Mouse (Mus musculus): ENCODE results near the gene Pola2. TPM values are rescaled to one million over a fixed set of nuclear protein-coding genes. Genes with fewer than 3 reads are reported as not detected.

Pola2 gene
- polyA plus RNA-seq, 1 experiment = 45.1 TPM

DNA sequence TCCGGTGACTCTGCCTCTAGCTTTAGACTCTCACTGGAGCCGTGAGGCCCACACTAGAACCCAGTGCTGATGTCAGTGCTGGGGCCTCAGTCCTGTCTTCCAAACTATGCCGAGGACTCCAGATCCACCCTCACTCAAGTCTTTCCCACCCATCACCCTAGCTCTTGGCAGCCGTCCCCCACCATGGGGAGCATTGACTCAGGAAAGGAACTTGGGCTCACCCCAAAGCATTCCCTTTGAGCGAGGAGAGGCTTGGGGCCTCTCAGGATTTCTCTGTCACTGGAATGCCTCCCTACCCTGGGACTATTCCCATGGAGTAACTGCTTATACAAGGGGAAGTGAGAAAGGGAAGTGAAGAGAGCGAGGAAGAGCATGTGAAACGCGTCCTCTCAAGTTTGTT lies 18.1 kb downstream of the Pola2 start:
- Histone ChIP-seq H3K27me3 (ENCODE audit: control insufficient read depth, insufficient read depth, insufficient read length) (no peaks in the 10 kb centered on the region), H3K36me3 (ENCODE audit: control insufficient read depth, insufficient read depth) (peaks cover 72% of the 10 kb centered on the region), H3K79me2 (ENCODE audit: control insufficient read depth, insufficient read depth) (no peaks in the 10 kb centered on the region), H3K4me3 (ENCODE audit: insufficient read depth, poor library complexity, severe bottlenecking) (no peak overlapping the region), H3K79me3 (ENCODE audit: low read depth) (no peaks in the 10 kb centered on the region), H3ac (ENCODE audit: control insufficient read depth, insufficient read length, low read depth) (no peak overlapping the region)
- TF ChIP-seq FOSL1 (IDR thresholded peaks at IDR 0.05; ENCODE audit: insufficient read depth, low read length, poor library complexity, severe bottlenecking) (no peak), CEBPB (IDR thresholded peaks at IDR 0.05; ENCODE audit: low read depth) (no peak), MAX (IDR thresholded peaks at IDR 0.05) (no peak), USF1 (IDR thresholded peaks at IDR 0.05; ENCODE audit: low read depth) (no peak), CTCF (IDR thresholded peaks at IDR 0.05; ENCODE audit: control insufficient read depth, insufficient read depth, insufficient read length) (no peak), MYOD1 (IDR thresholded peaks at IDR 0.05; ENCODE audit: control insufficient read depth, insufficient read length, low read depth) (no peak), MYOG (IDR thresholded peaks at IDR 0.05; ENCODE audit: control insufficient read depth, extremely low read depth, insufficient read length) (no peak)

DNA sequence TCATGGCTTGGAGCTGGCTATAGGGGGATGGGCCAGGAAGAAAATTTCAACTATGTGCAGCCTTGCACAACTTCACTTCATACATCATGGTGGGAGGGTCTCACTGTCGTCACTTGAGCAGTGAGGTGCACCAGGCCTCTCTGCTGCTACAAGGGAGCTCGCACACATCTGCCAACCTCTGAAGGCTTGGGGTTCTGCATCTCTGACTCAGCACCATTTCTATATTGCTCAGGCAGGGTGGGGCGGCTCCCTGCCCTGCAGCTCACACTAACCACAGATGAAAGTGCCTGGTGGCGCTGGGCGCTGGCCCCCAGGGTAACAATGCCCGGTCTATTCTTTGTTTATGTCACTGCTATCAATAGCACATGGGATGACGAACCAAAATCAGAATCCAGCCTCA lies 19.0 kb downstream of the Pola2 start:
- Histone ChIP-seq H3K79me2 (ENCODE audit: control insufficient read depth, insufficient read depth) (no peaks in the 10 kb centered on the region), H3K79me3 (ENCODE audit: low read depth) (no peaks in the 10 kb centered on the region), H3K27me3 (ENCODE audit: control insufficient read depth, insufficient read depth, insufficient read length) (no peaks in the 10 kb centered on the region), H3K4me3 (ENCODE audit: insufficient read depth, poor library complexity, severe bottlenecking) (no peak overlapping the region), H3ac (ENCODE audit: control insufficient read depth, insufficient read length, low read depth) (no peak overlapping the region), H3K36me3 (ENCODE audit: control insufficient read depth, insufficient read depth) (peaks cover 63% of the 10 kb centered on the region)
- peak; percentile 9 for TF ChIP-seq FOSL1 (IDR thresholded peaks at IDR 0.05; ENCODE audit: insufficient read depth, low read length, poor library complexity, severe bottlenecking)
- TF ChIP-seq CEBPB (IDR thresholded peaks at IDR 0.05; ENCODE audit: low read depth) = peak; percentile 97
- TF ChIP-seq USF1 (IDR thresholded peaks at IDR 0.05; ENCODE audit: low read depth) = no peak
- TF ChIP-seq MAX (IDR thresholded peaks at IDR 0.05) = peak; percentile 66
- TF ChIP-seq CTCF (IDR thresholded peaks at IDR 0.05; ENCODE audit: control insufficient read depth, insufficient read depth, insufficient read length) = no peak

GRCm38 (mm10) chr19:5944145-5944544 lies 19.9 kb downstream of the Pola2 start:
- Histone ChIP-seq H3ac (ENCODE audit: control insufficient read depth, insufficient read length, low read depth) (no peak overlapping the region), H3K4me3 (ENCODE audit: insufficient read depth, poor library complexity, severe bottlenecking) (no peak overlapping the region), H3K79me2 (ENCODE audit: control insufficient read depth, insufficient read depth) (no peaks in the 10 kb centered on the region), H3K79me3 (ENCODE audit: low read depth) (no peaks in the 10 kb centered on the region), H3K27me3 (ENCODE audit: control insufficient read depth, insufficient read depth, insufficient read length) (no peaks in the 10 kb centered on the region), H3K36me3 (ENCODE audit: control insufficient read depth, insufficient read depth) (peaks cover 59% of the 10 kb centered on the region)
- TF ChIP-seq FOSL1 (IDR thresholded peaks at IDR 0.05; ENCODE audit: insufficient read depth, low read length, poor library complexity, severe bottlenecking) (no peak), USF1 (IDR thresholded peaks at IDR 0.05; ENCODE audit: low read depth) (no peak), MAX (IDR thresholded peaks at IDR 0.05) (no peak), MYOD1 (IDR thresholded peaks at IDR 0.05; ENCODE audit: control insufficient read depth, insufficient read length, low read depth) (peak; percentile 70), MYOG (IDR thresholded peaks at IDR 0.05; ENCODE audit: control insufficient read depth, extremely low read depth, insufficient read length) (no peak), CTCF (IDR thresholded peaks at IDR 0.05; ENCODE audit: control insufficient read depth, insufficient read depth, insufficient read length) (no peak), CEBPB (IDR thresholded peaks at IDR 0.05; ENCODE audit: low read depth) (no peak)

GRCm38 (mm10) chr19:5943404-5943803 lies 20.6 kb downstream of the Pola2 start:
- Histone ChIP-seq H3K79me2 (ENCODE audit: control insufficient read depth, insufficient read depth) (no peaks in the 10 kb centered on the region), H3K27me3 (ENCODE audit: control insufficient read depth, insufficient read depth, insufficient read length) (no peaks in the 10 kb centered on the region), H3K79me3 (ENCODE audit: low read depth) (no peaks in the 10 kb centered on the region), H3K36me3 (ENCODE audit: control insufficient read depth, insufficient read depth) (peaks cover 53% of the 10 kb centered on the region), H3K4me3 (ENCODE audit: insufficient read depth, poor library complexity, severe bottlenecking) (no peak overlapping the region), H3ac (ENCODE audit: control insufficient read depth, insufficient read length, low read depth) (no peak overlapping the region)
- TF ChIP-seq CEBPB (IDR thresholded peaks at IDR 0.05; ENCODE audit: low read depth) (no peak), USF1 (IDR thresholded peaks at IDR 0.05; ENCODE audit: low read depth) (no peak)

GRCm38 (mm10) chr19:5942581-5942980 lies 21.4 kb downstream of the Pola2 start:
- H3K27me3 ChIP-seq (ENCODE audit: control insufficient read depth, insufficient read depth, insufficient read length) = no peaks in the 10 kb centered on the region
- no peak overlapping the region for H3ac ChIP-seq (ENCODE audit: control insufficient read depth, insufficient read length, low read depth)

GRCm38 (mm10) chr19:5940656-5941055 lies 23.3 kb downstream of the Pola2 start:
- TF ChIP-seq CTCF (IDR thresholded peaks at IDR 0.05; ENCODE audit: control insufficient read depth, insufficient read depth, insufficient read length) (no peak), MAX (IDR thresholded peaks at IDR 0.05) (no peak), MYOD1 (IDR thresholded peaks at IDR 0.05; ENCODE audit: control insufficient read depth, insufficient read length, low read depth) (no peak), CEBPB (IDR thresholded peaks at IDR 0.05; ENCODE audit: low read depth) (no peak), MYOG (IDR thresholded peaks at IDR 0.05; ENCODE audit: control insufficient read depth, extremely low read depth, insufficient read length) (no peak), FOSL1 (IDR thresholded peaks at IDR 0.05; ENCODE audit: insufficient read depth, low read length, poor library complexity, severe bottlenecking) (no peak), USF1 (IDR thresholded peaks at IDR 0.05; ENCODE audit: low read depth) (no peak)
- no peaks in the 10 kb centered on the region for H3K79me2 ChIP-seq (ENCODE audit: control insufficient read depth, insufficient read depth)
- H3ac ChIP-seq (ENCODE audit: control insufficient read depth, insufficient read length, low read depth) = peak overlapping the region; percentile 13
- H3K4me3 ChIP-seq (ENCODE audit: insufficient read depth, poor library complexity, severe bottlenecking) = no peak overlapping the region
- H3K36me3 ChIP-seq (ENCODE audit: control insufficient read depth, insufficient read depth) = peaks cover 31% of the 10 kb centered on the region
- H3K27me3 ChIP-seq (ENCODE audit: control insufficient read depth, insufficient read depth, insufficient read length) = no peaks in the 10 kb centered on the region
- no peaks in the 10 kb centered on the region for H3K79me3 ChIP-seq (ENCODE audit: low read depth)

More at GRCm38 (mm10) chr19:5942581-5942980, 21.4 kb downstream of the Pola2 start:
- TF ChIP-seq CTCF (IDR thresholded peaks at IDR 0.05; ENCODE audit: control insufficient read depth, insufficient read depth, insufficient read length) (no peak), CEBPB (IDR thresholded peaks at IDR 0.05; ENCODE audit: low read depth) (no peak), USF1 (IDR thresholded peaks at IDR 0.05; ENCODE audit: low read depth) (no peak), MYOD1 (IDR thresholded peaks at IDR 0.05; ENCODE audit: control insufficient read depth, insufficient read length, low read depth) (no peak), MYOG (IDR thresholded peaks at IDR 0.05; ENCODE audit: control insufficient read depth, extremely low read depth, insufficient read length) (no peak)
- H3K36me3 ChIP-seq (ENCODE audit: control insufficient read depth, insufficient read depth) = peaks cover 45% of the 10 kb centered on the region
- no peaks in the 10 kb centered on the region for H3K79me2 ChIP-seq (ENCODE audit: control insufficient read depth, insufficient read depth)
- H3K79me3 ChIP-seq (ENCODE audit: low read depth) = no peaks in the 10 kb centered on the region
- no peak overlapping the region for H3K4me3 ChIP-seq (ENCODE audit: insufficient read depth, poor library complexity, severe bottlenecking)
